Mouse (Mus musculus) liver, embryonic 13.5 days (tissue): ENCODE data around the gene Atf7ip. TPM values are rescaled to one million over a fixed set of nuclear protein-coding genes. Genes with fewer than 3 reads are reported as not detected.

Experiments
- ATAC-seq: fragments of 200-750 bp; cut with Nextera tagmentation; 2 replicates; pipeline ENCODE4 v1.8.0; 2017; ENCODE audit warnings: low read depth, mild to moderate bottlenecking, moderate number of reproducible peaks, moderate library complexity
- DNase-seq: peaks from one replicate; pipeline ENCODE4 v3.0.0; 2022
- H3K27ac ChIP-seq: fragments of 300-500 bp; sonication (generic); 2 replicates; pipeline ENCODE4 v1.5.1; 2015; ENCODE audit warnings: moderate library complexity, mild to moderate bottlenecking, inconsistent platforms
- H3K27me3 ChIP-seq: fragments of 300-500 bp; sonication (generic); 2 replicates; pipeline ENCODE4 v1.6.1; 2015; ENCODE audit warnings: mild to moderate bottlenecking, inconsistent platforms
- H3K36me3 ChIP-seq: fragments of 300-500 bp; sonication (generic); 2 replicates; pipeline ENCODE4 v1.6.1; 2015; ENCODE audit warnings: mild to moderate bottlenecking, inconsistent platforms
- H3K4me1 ChIP-seq: fragments of 300-500 bp; sonication (generic); replicated peaks from 2 replicates; pipeline ENCODE4 v1.6.1; 2015; ENCODE audit warnings: inconsistent platforms
- H3K4me2 ChIP-seq: fragments of 300-500 bp; sonication (generic); 2 replicates; pipeline ENCODE4 v1.6.1; 2015; ENCODE audit warnings: inconsistent platforms, mild to moderate bottlenecking, moderate library complexity
- H3K4me3 ChIP-seq: fragments of 300-500 bp; sonication (generic); replicated peaks from 2 replicates; pipeline ENCODE4 v1.5.1; 2015; ENCODE audit warnings: mild to moderate bottlenecking, inconsistent platforms
- H3K9ac ChIP-seq: fragments of 300-500 bp; sonication (generic); 2 replicates; pipeline ENCODE4 v1.6.1; 2015; ENCODE audit warnings: mild to moderate bottlenecking, inconsistent platforms
- H3K9me3 ChIP-seq: fragments of 300-500 bp; sonication (generic); replicated peaks from 2 replicates; pipeline ENCODE4 v1.6.1; 2016; ENCODE audit warnings: inconsistent platforms
- WGBS: fragments of 180-500 bp; shearing (Covaris S2); methylation state at CpG from one replicate; pipeline ENCODE4 v1.1.7; 2015; ENCODE audit not compliant: insufficient replicate concordance; 5-methylcytosine and 5-hydroxymethylcytosine counted together
- polyA plus RNA-seq: library from polyadenylated mRNA; unstranded; fragments of >200 nt; fragmentation: Nextera tagmentation; extraction: Ambion mirVana; gene quantifications from 2 replicates; pipeline ENCODE4 v1.2.1, GENCODE M21; 2015

The Atf7ip gene
- polyA plus RNA-seq, 1 experiment from 2014 or later = 12.5 TPM

- ATAC-seq (no peak), DNase-seq (peak; percentile 34)
- no peak overlapping the region for H3K27ac ChIP-seq
- H3K4me1 ChIP-seq = no peaks in the 10 kb centered on the region
- H3K9me3 ChIP-seq = no peaks in the 10 kb centered on the region
- H3K36me3 ChIP-seq = no peaks in the 10 kb centered on the region
- H3K27me3 ChIP-seq = no peaks in the 10 kb centered on the region
- peak overlapping the region; percentile 1; the same call in 1 of the 2 replicates for H3K4me2 ChIP-seq
- 37% methylated on average over 17 of the region's 17 CpGs for WGBS
- no peak overlapping the region for H3K4me3 ChIP-seq
- no peak overlapping the region for H3K9ac ChIP-seq
These were observed 114.6 kb downstream of the Atf7ip start for GRCm38 (mm10) chr6:136620361-136621139.

GRCm38 (mm10) chr6:136625421-136625820 lies 119.5 kb downstream of the Atf7ip start:
- no peak overlapping the region for H3K27ac ChIP-seq
- no peak overlapping the region for H3K4me2 ChIP-seq
- WGBS = 78% methylated on average over 12 of the region's 12 CpGs
- no peaks in the 10 kb centered on the region for H3K36me3 ChIP-seq
- H3K4me3 ChIP-seq = no peak overlapping the region
- no peak for DNase-seq
- no peaks in the 10 kb centered on the region for H3K9me3 ChIP-seq
- ATAC-seq = no peak
- no peak overlapping the region for H3K9ac ChIP-seq
- no peaks in the 10 kb centered on the region for H3K27me3 ChIP-seq
- peaks cover 4% of the 10 kb centered on the region; the same call in 1 of the 2 replicates for H3K4me1 ChIP-seq

GRCm38 (mm10) chr6:136629639-136630038 lies 123.7 kb downstream of the Atf7ip start:
- ATAC-seq = no peak
- WGBS = 74% methylated on average over 5 of the region's 5 CpGs
- Histone ChIP-seq H3K4me1 (peaks cover 4% of the 10 kb centered on the region; the same call in 1 of the 2 replicates), H3K36me3 (no peaks in the 10 kb centered on the region), H3K4me3 (no peak overlapping the region), H3K27me3 (no peaks in the 10 kb centered on the region), H3K9me3 (no peaks in the 10 kb centered on the region), H3K4me2 (no peak overlapping the region), H3K9ac (no peak overlapping the region), H3K27ac (no peak overlapping the region)
- DNase-seq = no peak

- ATAC-seq (no peak), DNase-seq (no peak)
- H3K27me3 ChIP-seq = no peaks in the 10 kb centered on the region
- H3K4me3 ChIP-seq = no peak overlapping the region
- no peaks in the 10 kb centered on the region for H3K9me3 ChIP-seq
- no peak overlapping the region for H3K4me2 ChIP-seq
- H3K36me3 ChIP-seq = no peaks in the 10 kb centered on the region
- H3K27ac ChIP-seq = no peak overlapping the region
- no peak overlapping the region for H3K9ac ChIP-seq
- peaks cover 4% of the 10 kb centered on the region; the same call in 1 of the 2 replicates for H3K4me1 ChIP-seq
- WGBS = 72% methylated on average over 8 of the region's 8 CpGs
These were observed 125.6 kb downstream of the Atf7ip start for GRCm38 (mm10) chr6:136631519-136631918.

DNA sequence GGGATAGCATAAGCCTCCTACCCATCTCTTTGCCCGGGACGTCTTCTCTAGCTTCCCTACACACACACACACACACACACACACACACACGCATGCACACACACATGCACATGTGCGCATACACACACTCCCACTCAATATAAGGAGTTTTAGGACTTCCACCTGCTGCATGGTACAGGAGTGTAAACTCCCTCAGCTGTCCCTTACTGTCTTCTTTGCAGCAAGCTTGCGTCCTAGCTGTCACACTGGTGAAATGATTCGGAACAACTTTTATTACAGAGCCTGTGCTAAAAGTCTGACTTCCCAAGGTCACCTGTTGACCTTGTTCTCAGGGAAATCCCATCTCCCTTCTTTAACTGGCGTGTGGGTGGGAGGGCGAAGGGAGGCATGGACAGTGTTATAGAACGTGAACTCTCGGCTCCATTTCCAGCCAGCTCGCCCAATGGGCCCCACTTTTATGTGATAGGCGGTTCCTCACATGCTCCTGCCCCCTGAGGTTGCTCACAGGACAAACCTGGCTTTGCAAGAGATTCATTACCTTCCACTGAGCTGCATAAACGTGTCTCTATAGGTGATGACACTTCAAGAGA lies 126.1 kb downstream of the Atf7ip start:
- Histone ChIP-seq H3K4me2 (no peak overlapping the region), H3K9me3 (no peaks in the 10 kb centered on the region), H3K4me3 (no peak overlapping the region), H3K27ac (no peak overlapping the region), H3K36me3 (no peaks in the 10 kb centered on the region), H3K4me1 (peaks cover 4% of the 10 kb centered on the region; the same call in 1 of the 2 replicates), H3K9ac (no peak overlapping the region), H3K27me3 (no peaks in the 10 kb centered on the region)
- ATAC-seq (no peak), DNase-seq (no peak)
- WGBS = 71% methylated on average over 13 of the region's 13 CpGs

DNA sequence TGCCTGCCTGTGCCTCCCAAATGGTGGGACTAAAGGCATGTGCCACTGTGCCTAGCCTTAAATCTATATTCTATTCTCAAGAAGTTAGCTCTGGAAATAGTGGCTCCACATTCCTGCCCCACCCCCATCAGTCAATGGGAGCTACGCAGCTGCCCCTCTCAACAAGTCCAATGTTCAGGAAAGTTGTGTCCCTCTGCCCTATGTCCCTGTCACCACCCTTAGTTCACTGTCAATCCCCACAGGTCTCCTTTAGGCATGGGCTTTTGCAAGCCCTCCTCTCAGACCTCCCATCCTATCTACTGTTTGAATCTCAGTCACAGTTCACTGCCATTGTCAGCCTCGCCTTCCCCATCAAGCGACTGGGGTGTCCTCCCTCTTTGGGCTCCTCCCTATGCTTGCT lies 127.2 kb downstream of the Atf7ip start:
- Histone ChIP-seq H3K36me3 (no peaks in the 10 kb centered on the region), H3K27ac (no peak overlapping the region), H3K27me3 (no peaks in the 10 kb centered on the region), H3K4me1 (no peaks in the 10 kb centered on the region), H3K9ac (no peak overlapping the region), H3K4me3 (no peak overlapping the region), H3K9me3 (no peaks in the 10 kb centered on the region), H3K4me2 (no peak overlapping the region)
- 60% methylated on average over 3 of the region's 3 CpGs for WGBS
- DNase-seq (no peak), ATAC-seq (peak; percentile 60; the same call in 1 of the 2 replicates)

DNA sequence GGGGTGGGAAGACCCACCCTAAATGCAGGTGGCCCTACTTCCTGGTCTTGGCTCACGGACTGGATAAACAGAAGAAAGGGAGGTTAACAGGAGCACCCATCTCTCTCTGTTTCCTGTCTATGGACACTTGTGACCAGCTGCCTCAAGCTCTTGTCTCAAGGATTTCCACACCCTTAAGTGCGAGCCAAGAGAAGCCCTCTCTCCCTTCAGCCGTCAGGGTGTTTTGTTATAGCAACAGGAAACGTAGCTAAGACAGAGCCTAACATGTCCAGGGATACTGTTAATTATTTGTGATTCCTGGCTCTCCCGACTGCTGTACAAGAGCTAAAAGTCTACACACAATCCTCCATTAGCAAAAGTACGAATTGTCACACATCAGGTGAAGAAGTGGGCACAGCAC lies 127.8 kb downstream of the Atf7ip start:
- Histone ChIP-seq H3K9ac (no peak overlapping the region), H3K4me3 (no peak overlapping the region), H3K4me1 (no peaks in the 10 kb centered on the region), H3K4me2 (no peak overlapping the region), H3K27ac (no peak overlapping the region), H3K36me3 (no peaks in the 10 kb centered on the region), H3K9me3 (no peaks in the 10 kb centered on the region), H3K27me3 (no peaks in the 10 kb centered on the region)
- DNase-seq (no peak), ATAC-seq (no peak)
- WGBS = 53% methylated on average over 6 of the region's 6 CpGs

- H3K4me1 ChIP-seq = no peaks in the 10 kb centered on the region
- H3K36me3 ChIP-seq = no peaks in the 10 kb centered on the region
- 49% methylated on average over 3 of the region's 3 CpGs for WGBS
- ATAC-seq (no peak), DNase-seq (no peak)
- no peaks in the 10 kb centered on the region for H3K9me3 ChIP-seq
- H3K27me3 ChIP-seq = no peaks in the 10 kb centered on the region
- no peak overlapping the region for H3K4me2 ChIP-seq
- no peak overlapping the region for H3K4me3 ChIP-seq
- H3K27ac ChIP-seq = no peak overlapping the region
- H3K9ac ChIP-seq = no peak overlapping the region
These were observed 129.0 kb downstream of the Atf7ip start for GRCm38 (mm10) chr6:136634982-136635381.

DNA sequence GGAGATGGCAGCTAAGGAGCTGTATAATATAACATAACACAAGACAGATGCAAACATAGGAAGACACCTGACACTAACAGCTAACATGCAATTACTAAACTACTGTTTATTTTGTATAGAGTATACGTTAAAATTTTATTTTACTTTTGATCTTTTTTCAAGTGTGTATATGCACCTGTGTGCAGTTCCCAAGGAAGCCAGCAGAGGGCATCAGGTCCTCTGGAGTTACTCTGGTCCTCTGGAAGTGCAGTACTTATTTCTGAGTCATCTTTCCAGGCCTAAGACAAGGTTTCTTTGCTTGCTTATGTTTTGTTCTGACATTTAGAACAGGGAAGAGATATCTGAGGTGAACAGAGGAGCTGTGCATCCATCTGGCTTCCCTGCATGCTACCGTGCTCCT lies 138.2 kb downstream of the Atf7ip start:
- DNase-seq (no peak), ATAC-seq (no peak)
- no peak overlapping the region for H3K4me3 ChIP-seq
- H3K9ac ChIP-seq = no peak overlapping the region
- 0 out of 2 replicates have a peak, but pooled peaks cover 5% of the 10 kb centered on the region for H3K9me3 ChIP-seq
- no peaks in the 10 kb centered on the region for H3K27me3 ChIP-seq
- H3K4me1 ChIP-seq = no peaks in the 10 kb centered on the region; the same call in 1 of the 2 replicates
- no peak overlapping the region for H3K4me2 ChIP-seq
- no peak overlapping the region for H3K27ac ChIP-seq
- WGBS = 75% methylated on average over 2 of the region's 2 CpGs
- no peaks in the 10 kb centered on the region; the same call in 1 of the 2 replicates for H3K36me3 ChIP-seq

DNA sequence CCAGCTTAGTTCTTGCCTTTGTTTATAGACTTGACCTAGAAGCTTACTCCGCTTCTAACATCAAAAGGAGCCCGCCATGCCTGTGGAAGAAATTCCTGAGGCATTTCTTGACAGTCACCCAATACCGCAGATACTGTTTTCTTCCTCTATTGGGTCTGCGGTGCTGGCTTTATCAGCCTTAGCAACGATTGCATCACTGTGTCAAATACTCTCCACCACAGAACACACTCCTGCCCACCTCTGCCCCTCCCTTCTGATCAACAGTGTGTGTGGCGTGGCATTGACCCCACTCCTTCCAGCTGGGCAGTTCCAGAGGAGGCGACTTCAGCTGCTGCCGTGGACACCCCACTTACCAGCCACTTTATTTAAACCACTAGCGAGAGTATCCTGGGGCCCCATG lies 139.8 kb downstream of the Atf7ip start:
- ATAC-seq = no peak
- DNase-seq = no peak
- Histone ChIP-seq H3K9ac (no peak overlapping the region), H3K27ac (no peak overlapping the region), H3K4me1 (no peaks in the 10 kb centered on the region; the same call in 1 of the 2 replicates), H3K27me3 (no peaks in the 10 kb centered on the region), H3K4me3 (no peak overlapping the region), H3K36me3 (no peaks in the 10 kb centered on the region; the same call in 1 of the 2 replicates), H3K9me3 (0 out of 2 replicates have a peak, but pooled peaks cover 5% of the 10 kb centered on the region), H3K4me2 (no peak overlapping the region)
- whole genome bisulfite sequencing = 33% methylated on average over 9 of the region's 9 CpGs

- Histone ChIP-seq H3K27ac (no peak overlapping the region), H3K4me2 (no peak overlapping the region), H3K9ac (no peak overlapping the region), H3K4me1 (no peaks in the 10 kb centered on the region; the same call in 1 of the 2 replicates), H3K36me3 (no peaks in the 10 kb centered on the region; the same call in 1 of the 2 replicates), H3K27me3 (no peaks in the 10 kb centered on the region), H3K4me3 (no peak overlapping the region), H3K9me3 (0 out of 2 replicates have a peak, but pooled peaks cover 5% of the 10 kb centered on the region)
- DNase-seq = no peak
- 56% methylated on average over 6 of the region's 6 CpGs for WGBS
- ATAC-seq = no peak
These were observed 140.2 kb downstream of the Atf7ip start for GRCm38 (mm10) chr6:136646207-136646606.
